Mouse (Mus musculus): ENCODE measurements around the gene Gm5741. TPM values are rescaled to one million over a fixed set of nuclear protein-coding genes. Genes with fewer than 3 reads are reported as not detected.

Gene Gm5741
- polyA plus RNA-seq, 1 experiment from 2014 or later = 1.2 TPM

- 93% methylated on average over 2 of the region's 2 CpGs for WGBS
- Histone ChIP-seq H3K4me3 (ENCODE audit: low read length) (no peak overlapping the region), H3K27me3 (replicated peaks; ENCODE audit: control insufficient read depth, insufficient read depth, low read length) (no peaks in the 10 kb centered on the region), H3K9me3 (ENCODE audit: control insufficient read depth, low read length) (no peaks in the 10 kb centered on the region), H3K4me1 (ENCODE audit: control insufficient read depth, insufficient read depth, low read depth, low read length) (peaks cover 8% of the 10 kb centered on the region), H3K27ac (ENCODE audit: low read depth, low read length) (no peak overlapping the region), H3K4me2 (ENCODE audit: low read length) (no peak overlapping the region), H3K36me3 (ENCODE audit: control insufficient read depth, insufficient read depth, low read length) (peaks cover 19% of the 10 kb centered on the region), H3K9ac (ENCODE audit: low read depth, low read length) (no peak overlapping the region)
- ATAC-seq = no peak
Measured at GRCm38 (mm10) chr8:85067155-85067554, 627 bp downstream of the Gm5741 start.

- no peak overlapping the region for H3K4me2 ChIP-seq (ENCODE audit: low read length)
- no peak overlapping the region for H3K9ac ChIP-seq (ENCODE audit: low read depth, low read length)
- no peak overlapping the region for H3K27ac ChIP-seq (ENCODE audit: low read depth, low read length)
- WGBS = 28% methylated on average over 2 of the region's 2 CpGs
- no peak for ATAC-seq
- peaks cover 19% of the 10 kb centered on the region for H3K4me1 ChIP-seq (ENCODE audit: control insufficient read depth, insufficient read depth, low read depth, low read length)
- no peaks in the 10 kb centered on the region for H3K27me3 ChIP-seq (replicated peaks; ENCODE audit: control insufficient read depth, insufficient read depth, low read length)
- H3K9me3 ChIP-seq (ENCODE audit: control insufficient read depth, low read length) = no peaks in the 10 kb centered on the region
- H3K4me3 ChIP-seq (ENCODE audit: low read length) = no peak overlapping the region
- H3K36me3 ChIP-seq (ENCODE audit: control insufficient read depth, insufficient read depth, low read length) = peaks cover 19% of the 10 kb centered on the region
Measured at GRCm38 (mm10) chr8:85065213-85065612, 2.6 kb downstream of the Gm5741 start.

DNA sequence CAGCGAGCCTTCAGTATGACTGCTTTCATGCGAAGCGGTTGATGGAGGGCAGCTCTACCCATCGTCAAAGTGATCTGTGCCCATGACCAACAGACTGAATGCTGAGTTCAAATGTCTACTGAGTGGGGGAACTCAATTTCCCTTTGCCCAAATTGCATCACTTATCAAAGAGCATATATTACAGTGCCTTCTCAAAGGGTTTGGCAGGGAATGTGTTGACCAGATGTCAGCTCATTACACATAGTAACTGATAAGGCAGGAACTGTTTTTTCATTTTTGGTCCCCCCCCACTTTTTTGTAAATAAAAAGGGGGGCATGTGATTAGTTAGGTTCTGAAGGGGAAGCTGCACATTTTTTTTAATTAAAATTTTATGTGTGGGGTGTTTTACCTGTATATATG, 5.2 kb downstream of the Gm5741 start:
- no peak overlapping the region for H3K4me3 ChIP-seq (ENCODE audit: low read length)
- H3K4me2 ChIP-seq (ENCODE audit: low read length) = no peak overlapping the region
- H3K27ac ChIP-seq (ENCODE audit: low read depth, low read length) = no peak overlapping the region
- no peaks in the 10 kb centered on the region for H3K9me3 ChIP-seq (ENCODE audit: control insufficient read depth, low read length)
- ATAC-seq = no peak
- no peaks in the 10 kb centered on the region for H3K27me3 ChIP-seq (replicated peaks; ENCODE audit: control insufficient read depth, insufficient read depth, low read length)
- H3K36me3 ChIP-seq (ENCODE audit: control insufficient read depth, insufficient read depth, low read length) = peaks cover 19% of the 10 kb centered on the region
- no peak overlapping the region for H3K9ac ChIP-seq (ENCODE audit: low read depth, low read length)
- WGBS = 94% methylated on average over 4 of the region's 4 CpGs
- peaks cover 19% of the 10 kb centered on the region for H3K4me1 ChIP-seq (ENCODE audit: control insufficient read depth, insufficient read depth, low read depth, low read length)

- peaks cover 14% of the 10 kb centered on the region for H3K36me3 ChIP-seq (ENCODE audit: control insufficient read depth, insufficient read depth, low read length)
- peak within 1 kb of the TSS; percentile 75 for H3K27ac ChIP-seq (ENCODE audit: low read depth, low read length)
- no peaks in the 10 kb centered on the region for H3K9me3 ChIP-seq (ENCODE audit: control insufficient read depth, low read length)
- H3K27me3 ChIP-seq (replicated peaks; ENCODE audit: control insufficient read depth, insufficient read depth, low read length) = no peaks in the 10 kb centered on the region
- WGBS = under 1% methylated on average over 51 of the region's 53 CpGs
- H3K4me2 ChIP-seq (ENCODE audit: low read length) = peak within 1 kb of the TSS; percentile 92
- peak within 1 kb of the TSS; percentile 71 for H3K4me3 ChIP-seq (ENCODE audit: low read length)
- peak; percentile 93 for ATAC-seq
- peaks cover 19% of the 10 kb centered on the region for H3K4me1 ChIP-seq (ENCODE audit: control insufficient read depth, insufficient read depth, low read depth, low read length)
- H3K9ac ChIP-seq (ENCODE audit: low read depth, low read length) = peak within 1 kb of the TSS; percentile 83
Measured at GRCm38 (mm10) chr8:85059879-85060616, 7.7 kb downstream of the Gm5741 start, which contains the start of gene Fbxw9. TSS of gene Fbxw9 (plus strand) at chr8:85060055.

DNA sequence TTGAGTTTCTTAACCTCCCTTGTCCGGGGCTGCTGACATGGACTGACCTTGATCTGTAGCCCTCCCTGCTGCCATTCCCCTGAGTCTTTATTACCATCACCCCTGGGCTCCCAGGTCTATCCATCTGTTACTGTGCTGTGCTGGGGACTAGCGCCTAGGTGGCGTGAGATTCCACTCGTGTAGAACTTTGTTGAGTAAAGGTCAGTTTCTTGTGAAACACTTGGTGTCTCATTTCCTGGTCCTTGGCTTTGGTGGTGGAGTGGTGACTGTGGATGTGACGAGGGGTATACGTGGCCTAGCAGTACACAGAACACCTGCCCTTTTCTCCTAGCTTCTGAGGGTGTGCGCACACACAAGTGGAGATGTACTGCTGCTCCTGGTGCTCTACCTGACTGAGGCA, 10.4 kb downstream of the Gm5741 start:
- no peaks in the 10 kb centered on the region for H3K27me3 ChIP-seq (replicated peaks; ENCODE audit: control insufficient read depth, insufficient read depth, low read length)
- 80% methylated on average over 7 of the region's 7 CpGs for whole genome bisulfite sequencing

DNA sequence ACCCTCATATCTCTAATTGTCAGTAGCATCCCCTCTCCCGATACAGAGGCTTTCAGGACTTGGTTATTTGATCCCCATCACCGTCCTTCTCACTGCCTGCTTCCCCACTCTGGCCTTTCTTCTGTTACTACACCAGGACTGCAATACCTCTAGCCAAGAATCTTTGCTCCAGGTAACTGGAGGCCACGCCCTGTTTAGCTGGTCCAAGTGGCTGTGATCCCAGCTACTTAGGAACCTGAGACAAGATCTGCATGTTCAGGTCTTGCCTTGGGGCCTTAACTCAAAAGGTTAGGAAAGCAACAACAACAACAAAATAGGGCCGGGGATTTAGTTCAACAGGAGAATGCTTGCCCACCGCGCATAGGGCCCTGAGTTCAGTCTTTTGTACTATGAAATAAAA, 24.2 kb downstream of the Gm5741 start:
- Histone ChIP-seq H3K36me3 (ENCODE audit: control insufficient read depth, insufficient read depth, low read length) (peaks cover 45% of the 10 kb centered on the region), H3K9ac (ENCODE audit: low read depth, low read length) (no peak overlapping the region), H3K9me3 (ENCODE audit: control insufficient read depth, low read length) (no peaks in the 10 kb centered on the region), H3K4me3 (ENCODE audit: low read length) (no peak overlapping the region), H3K4me2 (ENCODE audit: low read length) (no peak overlapping the region), H3K4me1 (ENCODE audit: control insufficient read depth, insufficient read depth, low read depth, low read length) (peaks cover 10% of the 10 kb centered on the region), H3K27me3 (replicated peaks; ENCODE audit: control insufficient read depth, insufficient read depth, low read length) (no peaks in the 10 kb centered on the region), H3K27ac (ENCODE audit: low read depth, low read length) (no peak overlapping the region)
- 96% methylated on average over 6 of the region's 6 CpGs for WGBS
- no peak for ATAC-seq

More for the DNA sequence above, 10.4 kb downstream of the Gm5741 start:
- H3K9me3 ChIP-seq (ENCODE audit: control insufficient read depth, low read length) = no peaks in the 10 kb centered on the region
- peaks cover 18% of the 10 kb centered on the region for H3K4me1 ChIP-seq (ENCODE audit: control insufficient read depth, insufficient read depth, low read depth, low read length)
- H3K27ac ChIP-seq (ENCODE audit: low read depth, low read length) = no peak overlapping the region
- peaks cover 24% of the 10 kb centered on the region for H3K36me3 ChIP-seq (ENCODE audit: control insufficient read depth, insufficient read depth, low read length)
- no peak for ATAC-seq
- no peak overlapping the region for H3K4me3 ChIP-seq (ENCODE audit: low read length)
- H3K4me2 ChIP-seq (ENCODE audit: low read length) = no peak overlapping the region
- no peak overlapping the region for H3K9ac ChIP-seq (ENCODE audit: low read depth, low read length)

- peak overlapping the region; percentile 99 for H3K27ac ChIP-seq (ENCODE audit: low read depth, low read length)
- no peaks in the 10 kb centered on the region for H3K27me3 ChIP-seq (replicated peaks; ENCODE audit: control insufficient read depth, insufficient read depth, low read length)
- H3K9ac ChIP-seq (ENCODE audit: low read depth, low read length) = peak overlapping the region; percentile 91
- H3K4me1 ChIP-seq (ENCODE audit: control insufficient read depth, insufficient read depth, low read depth, low read length) = peaks cover 28% of the 10 kb centered on the region
- H3K9me3 ChIP-seq (ENCODE audit: control insufficient read depth, low read length) = no peaks in the 10 kb centered on the region
- H3K4me3 ChIP-seq (ENCODE audit: low read length) = peak overlapping the region; percentile 86
- H3K4me2 ChIP-seq (ENCODE audit: low read length) = peak overlapping the region; percentile 94
- WGBS = under 1% methylated on average over 46 of the region's 57 CpGs
- peaks cover 16% of the 10 kb centered on the region; the same call in 1 of the 2 replicates for H3K36me3 ChIP-seq (ENCODE audit: control insufficient read depth, insufficient read depth, low read length)
- 0 out of 2 replicates have a peak, but pooled peaks have one; percentile 2 for ATAC-seq
Measured at GRCm38 (mm10) chr8:85037681-85038531, 29.9 kb downstream of the Gm5741 start.

DNA sequence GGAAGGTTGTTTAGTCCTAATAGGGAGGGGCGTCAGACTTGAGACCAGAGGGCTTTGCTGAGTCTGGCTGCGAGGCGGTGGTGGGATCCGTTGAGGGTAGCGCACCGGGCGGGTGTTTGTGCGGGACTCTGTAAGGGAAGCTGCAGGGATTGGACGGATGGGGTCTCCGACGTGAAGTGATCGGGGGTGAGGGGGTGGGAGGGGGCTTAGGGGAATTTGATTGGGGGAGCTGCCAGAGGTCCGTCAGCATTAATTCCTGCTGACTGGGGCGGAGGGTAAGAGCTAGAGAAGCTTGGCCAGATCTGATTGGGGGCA, 30.5 kb downstream of the Gm5741 start:
- peak; percentile 62 for ATAC-seq
- Histone ChIP-seq H3K4me3 (ENCODE audit: low read length) (peak overlapping the region; percentile 86), H3K9ac (ENCODE audit: low read depth, low read length) (peak overlapping the region; percentile 91), H3K4me1 (ENCODE audit: control insufficient read depth, insufficient read depth, low read depth, low read length) (peaks cover 28% of the 10 kb centered on the region), H3K27me3 (replicated peaks; ENCODE audit: control insufficient read depth, insufficient read depth, low read length) (no peaks in the 10 kb centered on the region), H3K27ac (ENCODE audit: low read depth, low read length) (peak overlapping the region; percentile 99), H3K36me3 (ENCODE audit: control insufficient read depth, insufficient read depth, low read length) (peaks cover 21% of the 10 kb centered on the region), H3K4me2 (ENCODE audit: low read length) (peak overlapping the region; percentile 94), H3K9me3 (ENCODE audit: control insufficient read depth, low read length) (no peaks in the 10 kb centered on the region)
- 0% methylated on average over 14 of the region's 14 CpGs for WGBS

DNA sequence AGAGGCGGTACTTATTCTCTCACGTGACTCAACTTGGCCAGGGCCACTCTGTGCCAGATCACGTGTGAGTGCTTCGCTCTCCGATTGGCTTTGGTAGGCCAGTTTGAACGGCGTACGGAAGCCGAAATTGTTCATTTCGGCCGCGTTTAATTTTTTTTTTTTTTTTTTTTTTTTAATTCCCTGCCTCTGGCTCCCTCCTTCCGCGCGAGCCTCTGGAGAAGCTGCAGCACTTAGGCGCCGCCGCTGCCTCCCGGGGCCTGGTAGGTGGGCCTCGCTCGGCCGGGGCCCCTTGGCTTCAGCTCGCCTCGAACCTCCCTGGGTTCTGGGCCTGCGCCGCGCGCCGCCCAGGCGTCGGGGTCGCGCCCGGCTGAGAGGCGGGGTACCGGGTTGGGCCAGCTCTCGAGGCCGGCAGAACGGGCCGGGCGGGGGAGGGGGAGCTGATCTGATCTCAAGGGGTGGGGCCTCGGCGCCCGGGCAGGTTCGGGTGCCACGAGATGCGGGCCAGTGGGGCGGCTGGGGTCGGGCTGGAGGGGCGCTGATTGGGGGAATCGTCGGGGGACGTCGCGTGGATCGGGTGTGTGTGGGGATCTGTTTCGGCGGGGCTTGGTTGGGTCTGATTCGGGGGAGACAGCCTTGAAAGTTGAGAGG, 30.9 kb downstream of the Gm5741 start, which contains the start of gene Tnpo2:
Tnpo2 (plus strand) TSS at position 198 of the 648 bp plus-strand sequence.
- H3K9me3 ChIP-seq (ENCODE audit: control insufficient read depth, low read length) = no peaks in the 10 kb centered on the region
- peaks cover 28% of the 10 kb centered on the region for H3K4me1 ChIP-seq (ENCODE audit: control insufficient read depth, insufficient read depth, low read depth, low read length)
- peak within 1 kb of the TSS; percentile 91 for H3K9ac ChIP-seq (ENCODE audit: low read depth, low read length)
- H3K4me3 ChIP-seq (ENCODE audit: low read length) = peak within 1 kb of the TSS; percentile 86
- H3K27ac ChIP-seq (ENCODE audit: low read depth, low read length) = peak within 1 kb of the TSS; percentile 99
- peak; percentile 92 for ATAC-seq
- no peaks in the 10 kb centered on the region for H3K27me3 ChIP-seq (replicated peaks; ENCODE audit: control insufficient read depth, insufficient read depth, low read length)
- under 1% methylated on average over 59 of the region's 59 CpGs for WGBS
- peak within 1 kb of the TSS; percentile 94 for H3K4me2 ChIP-seq (ENCODE audit: low read length)
- peaks cover 23% of the 10 kb centered on the region for H3K36me3 ChIP-seq (ENCODE audit: control insufficient read depth, insufficient read depth, low read length)

Measured in hindbrain, embryonic 16.5 days (tissue).